Mouse (Mus musculus) heart, embryonic 12.5 days (tissue): ENCODE measurements at regions not wholly inside any gene's neighbourhood (a gene's known extent, or its start where the extent isn't known, plus 50 kb on each side); places are given as distances from the start of the nearest gene placed in this dataset.
"Not testable (repeated sequence)": the region's sequence is repeated elsewhere in the genome, so short reads cannot be mapped to it uniquely, and the experiment has no call there.

ENCODE experiments used
- ATAC-seq: fragments of 200-750 bp; cut with Nextera tagmentation; 2 replicates; pipeline ENCODE4 v1.8.0; 2017; ENCODE audit warnings: moderate TSS enrichment, moderate library complexity; ENCODE audit not compliant: insufficient number of reproducible peaks, low FRiP score
- H3K27ac ChIP-seq: fragments of 300-500 bp; sonication (generic); 2 replicates; pipeline ENCODE4 v1.5.1; 2016; ENCODE audit warnings: mild to moderate bottlenecking, moderate library complexity; ENCODE audit not compliant: poor library complexity, severe bottlenecking
- H3K27me3 ChIP-seq: fragments of 300-500 bp; sonication (generic); replicated peaks from 2 replicates; pipeline ENCODE4 v1.6.1; 2016; ENCODE audit warnings: mild to moderate bottlenecking, moderate library complexity
- H3K36me3 ChIP-seq: fragments of 300-500 bp; sonication (generic); 2 replicates; pipeline ENCODE4 v1.6.1; 2016; ENCODE audit warnings: mild to moderate bottlenecking, moderate library complexity
- H3K4me1 ChIP-seq: fragments of 300-500 bp; sonication (generic); replicated peaks from 2 replicates; pipeline ENCODE4 v1.6.1; 2016; ENCODE audit warnings: mild to moderate bottlenecking
- H3K4me2 ChIP-seq: fragments of 300-500 bp; sonication (generic); 2 replicates; pipeline ENCODE4 v1.6.1; 2016; ENCODE audit warnings: mild to moderate bottlenecking, moderate library complexity
- H3K4me3 ChIP-seq: fragments of 300-500 bp; sonication (generic); 2 replicates; pipeline ENCODE4 v1.5.1; 2016; ENCODE audit warnings: mild to moderate bottlenecking
- H3K9ac ChIP-seq: fragments of 300-500 bp; sonication (generic); 2 replicates; pipeline ENCODE4 v1.6.1; 2016; ENCODE audit warnings: mild to moderate bottlenecking, moderate library complexity
- H3K9me3 ChIP-seq: fragments of 300-500 bp; sonication (generic); replicated peaks from 2 replicates; pipeline ENCODE4 v1.6.1; 2016; ENCODE audit warnings: mild to moderate bottlenecking, moderate library complexity
- WGBS: fragments of 180-500 bp; shearing (Covaris S2); methylation state at CpG from one replicate; pipeline ENCODE4 v1.1.7; 2016; 5-methylcytosine and 5-hydroxymethylcytosine counted together

DNA sequence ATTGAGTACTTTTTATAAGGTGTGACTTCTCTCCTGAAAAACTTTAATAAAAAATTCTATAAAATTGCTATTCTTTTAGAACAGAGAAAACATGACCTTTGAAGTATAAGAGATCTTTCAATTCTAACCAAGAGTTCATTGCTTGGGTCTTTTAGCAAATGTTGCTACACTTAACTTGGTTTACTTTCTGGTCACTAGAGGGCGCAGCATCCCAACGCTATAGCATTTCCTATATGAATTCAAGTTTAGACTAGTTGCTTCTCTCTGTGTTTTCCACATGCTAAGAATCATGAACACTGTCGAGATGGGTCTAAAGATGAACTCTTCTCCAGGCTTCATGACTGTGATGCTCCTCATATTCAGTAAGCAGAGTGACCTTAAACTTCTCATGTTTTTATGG is 544.3 kb downstream of the Dad1 start:
- H3K9ac ChIP-seq, H3K4me3 ChIP-seq, H3K4me2 ChIP-seq, H3K4me1 ChIP-seq, H3K36me3 ChIP-seq, H3K27me3 ChIP-seq, H3K9me3 ChIP-seq, ATAC-seq, H3K27ac ChIP-seq: not testable (repeated sequence)
- 9% methylated on average over 3 of the region's 3 CpGs for WGBS

DNA sequence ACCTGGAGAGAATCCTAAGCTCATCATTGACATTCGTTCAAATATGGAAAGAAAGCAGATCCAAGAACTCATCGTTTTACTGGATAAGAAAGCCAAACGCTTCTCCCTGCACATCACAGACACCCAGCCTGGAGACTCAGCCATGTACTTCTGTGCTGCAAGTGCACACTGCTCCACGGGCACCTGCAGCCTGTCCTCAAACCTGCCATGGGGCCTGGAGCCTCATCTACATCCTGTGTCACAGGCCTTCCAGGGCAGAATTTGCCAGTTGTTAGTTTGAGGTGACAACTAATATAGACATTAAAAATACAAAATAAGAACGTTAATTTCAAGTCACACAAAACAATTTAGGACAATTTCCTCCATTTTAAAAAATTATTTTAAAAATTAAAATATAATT is 549.6 kb downstream of the Dad1 start:
- H3K36me3 ChIP-seq, H3K4me2 ChIP-seq, H3K4me1 ChIP-seq, H3K27ac ChIP-seq, H3K27me3 ChIP-seq, H3K9ac ChIP-seq, ATAC-seq, H3K9me3 ChIP-seq, H3K4me3 ChIP-seq: not testable (repeated sequence)
- WGBS, result 71% methylated on average over 5 of the region's 5 CpGs

DNA sequence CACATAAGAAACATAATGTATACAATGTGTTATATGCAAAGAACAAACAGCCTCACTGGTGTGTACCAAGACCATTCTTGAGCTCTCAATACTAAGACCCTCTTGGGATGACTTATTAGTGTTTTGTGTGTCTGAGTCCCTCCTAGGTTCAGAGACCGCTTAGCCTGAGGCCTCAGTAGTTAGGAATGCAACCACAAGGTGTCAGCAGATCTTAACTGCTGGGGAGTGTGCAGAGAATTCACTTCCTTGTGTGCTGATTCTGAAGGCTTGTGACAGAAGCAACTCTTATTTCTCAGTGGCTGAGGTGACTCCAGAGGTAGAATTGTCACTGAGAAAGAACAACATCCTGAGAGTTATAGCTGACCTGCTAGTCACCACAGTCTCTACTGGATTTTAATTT is 550.3 kb downstream of the Dad1 start:
- not testable (repeated sequence) for ATAC-seq, H3K9me3 ChIP-seq, H3K4me3 ChIP-seq, H3K27ac ChIP-seq, H3K36me3 ChIP-seq, H3K9ac ChIP-seq, H3K27me3 ChIP-seq, H3K4me1 ChIP-seq, H3K4me2 ChIP-seq
- 28% methylated on average over 1 of the region's 1 CpGs for WGBS

DNA sequence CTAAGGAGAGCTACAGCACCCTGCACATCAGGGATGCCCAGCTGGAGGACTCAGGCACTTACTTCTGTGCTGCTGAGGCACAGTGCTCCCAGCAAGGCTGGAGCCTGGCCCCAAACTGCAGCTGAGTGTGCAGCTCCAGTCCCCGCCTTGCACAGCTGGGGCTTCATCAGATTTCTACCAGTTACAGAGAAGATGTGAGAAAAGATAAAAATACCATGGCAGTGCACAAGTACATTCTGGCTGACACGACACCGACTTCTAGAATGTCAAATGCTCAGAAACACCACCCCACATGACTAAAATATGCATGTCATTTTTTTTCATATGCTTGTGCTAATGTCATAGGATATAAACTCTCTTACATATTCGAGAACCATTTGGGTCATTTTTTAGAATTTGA is 569.8 kb downstream of the Dad1 start:
- H3K36me3 ChIP-seq, H3K9me3 ChIP-seq, H3K27ac ChIP-seq, H3K9ac ChIP-seq, H3K4me2 ChIP-seq, H3K4me1 ChIP-seq, H3K4me3 ChIP-seq, ATAC-seq, H3K27me3 ChIP-seq: not testable (repeated sequence)
- 73% methylated on average over 4 of the region's 4 CpGs for WGBS

DNA sequence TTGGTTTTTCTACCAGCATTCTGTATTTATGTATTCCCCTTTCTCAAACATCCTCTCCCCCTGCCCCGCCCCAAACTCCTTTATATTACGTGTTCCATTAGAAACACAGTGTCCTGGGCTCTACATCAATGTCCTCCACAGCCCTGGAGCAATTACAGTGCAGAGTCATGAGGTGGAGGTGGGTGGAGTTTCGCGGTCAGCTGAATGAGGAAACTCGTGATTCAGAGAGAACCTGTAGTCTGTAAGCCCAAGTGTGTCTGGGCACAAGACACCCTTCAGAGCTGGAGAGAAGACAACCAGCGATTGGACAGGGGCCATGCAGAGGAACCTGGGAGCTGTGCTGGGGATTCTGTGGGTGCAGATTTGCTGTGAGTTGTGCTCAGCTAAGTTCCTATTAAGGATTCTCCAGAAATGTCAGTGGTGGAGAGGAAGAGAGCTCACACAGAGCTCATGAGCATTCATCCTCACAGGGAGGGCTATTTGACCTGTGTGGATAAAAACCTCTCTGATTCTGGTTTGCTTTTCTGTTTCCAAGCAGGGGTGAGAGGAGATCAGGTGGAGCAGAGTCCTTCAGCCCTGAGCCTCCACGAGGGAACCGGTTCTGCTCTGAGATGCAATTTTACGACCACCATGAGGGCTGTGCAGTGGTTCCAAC is 570.4 kb downstream of the Dad1 start:
- not testable (repeated sequence) for H3K9ac ChIP-seq, H3K4me2 ChIP-seq, H3K9me3 ChIP-seq, H3K27ac ChIP-seq, H3K27me3 ChIP-seq, ATAC-seq, H3K36me3 ChIP-seq, H3K4me3 ChIP-seq, H3K4me1 ChIP-seq
- 82% methylated on average over 9 of the region's 9 CpGs for WGBS

DNA sequence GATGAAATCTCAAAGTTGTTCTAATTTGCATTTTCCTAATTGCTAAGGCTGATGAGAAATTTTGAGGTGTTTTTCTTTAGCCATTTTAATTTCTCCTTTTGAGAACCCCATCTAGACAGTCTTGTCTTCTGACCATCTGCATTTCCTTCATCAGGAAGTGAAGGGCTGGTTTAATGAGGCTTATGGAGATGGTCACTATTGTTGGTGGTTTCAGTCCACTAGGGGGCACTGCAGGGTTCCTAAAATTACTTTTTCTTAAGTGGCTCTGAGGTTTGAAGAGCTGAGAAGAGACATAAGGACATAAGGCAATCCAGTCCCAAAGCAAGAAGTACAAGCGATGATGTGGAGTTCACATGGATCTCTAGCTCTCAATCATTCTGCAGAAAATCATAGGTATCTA is 571.2 kb downstream of the Dad1 start:
- not testable (repeated sequence) for H3K9me3 ChIP-seq, H3K36me3 ChIP-seq, H3K27me3 ChIP-seq, H3K27ac ChIP-seq, H3K4me3 ChIP-seq, H3K9ac ChIP-seq, H3K4me2 ChIP-seq, ATAC-seq, H3K4me1 ChIP-seq
- WGBS, result 97% methylated on average over 1 of the region's 1 CpGs

DNA sequence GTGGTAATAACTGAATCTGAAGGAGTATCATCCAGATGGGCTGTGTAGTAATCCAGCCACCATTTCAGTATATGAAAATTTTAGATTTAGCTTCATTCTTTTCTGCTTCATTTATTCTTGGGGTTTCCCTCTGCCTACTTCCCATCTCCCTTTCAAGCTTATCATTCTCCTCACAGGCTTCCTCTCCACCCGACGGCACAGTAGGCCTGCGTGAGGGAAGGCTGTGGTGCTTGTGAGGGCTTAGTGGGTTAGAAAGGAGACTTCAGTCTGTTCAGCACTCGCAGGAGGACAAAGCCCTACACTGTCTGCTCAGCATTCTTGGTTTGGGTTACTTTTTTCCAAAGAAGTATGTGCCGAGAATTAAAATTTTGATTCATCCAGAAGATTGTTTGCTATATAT is 572.6 kb downstream of the Dad1 start:
- not testable (repeated sequence) for ATAC-seq, H3K9ac ChIP-seq
- 44% methylated on average over 5 of the region's 5 CpGs for WGBS

DNA sequence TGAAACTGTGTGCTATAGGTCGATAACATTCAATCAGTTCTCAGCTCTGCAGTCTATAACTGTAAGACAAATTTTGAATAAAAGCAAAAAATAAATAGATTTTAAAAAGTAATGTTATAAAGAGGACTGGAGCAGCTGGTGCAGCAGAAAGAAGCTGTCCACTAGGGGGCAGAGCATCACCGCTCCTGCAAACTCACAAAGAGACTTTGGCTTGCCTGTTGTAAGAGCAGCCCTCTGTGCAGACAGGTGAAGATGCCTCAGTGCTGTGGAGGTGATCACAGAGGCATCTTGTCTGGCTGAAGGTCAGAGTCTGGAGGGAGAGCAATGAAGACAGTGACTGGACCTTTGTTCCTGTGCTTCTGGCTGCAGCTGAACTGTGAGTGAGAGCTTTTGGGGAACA is 588.2 kb downstream of the Dad1 start:
- H3K4me1 ChIP-seq, result not testable (repeated sequence)

More for the DNA sequence above, 572.6 kb downstream of the Dad1 start:
- H3K27ac ChIP-seq, H3K4me3 ChIP-seq, H3K27me3 ChIP-seq, H3K4me1 ChIP-seq, H3K4me2 ChIP-seq, H3K36me3 ChIP-seq, H3K9me3 ChIP-seq: not testable (repeated sequence)

DNA sequence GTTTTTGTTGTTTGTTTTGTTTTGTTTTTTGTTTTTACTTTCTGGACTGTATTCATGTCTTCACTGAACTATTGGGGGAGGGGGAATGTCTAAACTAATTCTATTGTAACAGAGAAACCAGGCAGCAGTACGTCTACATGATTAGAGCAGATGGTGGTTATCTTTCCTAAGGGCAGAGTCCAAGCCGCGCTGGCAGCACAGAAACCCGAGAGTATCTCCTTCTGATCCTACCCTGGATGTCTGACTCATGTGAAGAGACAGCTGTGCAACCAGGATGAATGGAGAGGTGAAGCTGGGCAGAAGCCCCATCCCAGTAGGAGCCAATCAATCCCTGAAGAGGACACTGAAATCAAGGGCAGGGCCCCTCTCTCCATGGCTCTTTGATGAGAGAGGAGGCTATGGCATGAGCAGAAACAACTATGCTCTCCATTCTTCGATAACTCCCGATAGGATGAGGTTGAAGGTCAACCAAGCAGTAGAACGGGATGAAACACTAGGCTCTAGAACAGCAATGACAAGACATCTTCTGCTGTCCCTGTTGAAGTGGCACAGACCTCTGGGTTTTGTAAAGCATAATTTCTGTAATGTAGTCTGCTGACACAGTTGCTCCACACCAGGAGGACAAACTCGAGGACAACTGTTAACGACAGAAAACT is 591.1 kb downstream of the Dad1 start:
- H3K4me3 ChIP-seq, H3K9ac ChIP-seq, H3K4me2 ChIP-seq, H3K27ac ChIP-seq, H3K36me3 ChIP-seq, H3K4me1 ChIP-seq, ATAC-seq, H3K27me3 ChIP-seq, H3K9me3 ChIP-seq: not testable (repeated sequence)
- 57% methylated on average over 9 of the region's 9 CpGs for WGBS

More for the DNA sequence above, 588.2 kb downstream of the Dad1 start:
- H3K4me3 ChIP-seq, H3K27ac ChIP-seq, H3K36me3 ChIP-seq, H3K4me2 ChIP-seq, H3K9ac ChIP-seq, H3K27me3 ChIP-seq, H3K9me3 ChIP-seq, ATAC-seq: not testable (repeated sequence)
- 17% methylated on average over 2 of the region's 2 CpGs for WGBS

DNA sequence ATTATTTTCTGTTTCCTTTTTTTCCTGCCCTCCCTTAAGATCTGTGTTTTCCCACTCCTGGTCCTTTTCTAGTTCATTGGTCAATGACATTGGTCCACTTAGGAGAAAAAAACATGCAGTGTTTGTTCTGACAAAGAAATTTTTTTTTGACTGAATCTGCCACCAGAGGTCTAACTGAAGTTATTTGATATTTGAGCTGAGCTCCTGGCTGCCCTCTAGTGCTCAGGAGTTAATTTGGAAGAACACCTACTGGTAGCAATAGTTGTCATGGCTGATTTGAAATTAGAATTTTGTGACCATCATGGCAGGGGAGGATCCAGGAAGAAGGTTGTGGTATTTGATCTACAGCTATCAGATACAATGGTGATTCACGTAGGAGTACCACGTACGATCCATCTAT is 599.2 kb downstream of the Dad1 start:
- H3K4me1 ChIP-seq, ATAC-seq: not testable (repeated sequence)
- 87% methylated on average over 3 of the region's 3 CpGs for WGBS

DNA sequence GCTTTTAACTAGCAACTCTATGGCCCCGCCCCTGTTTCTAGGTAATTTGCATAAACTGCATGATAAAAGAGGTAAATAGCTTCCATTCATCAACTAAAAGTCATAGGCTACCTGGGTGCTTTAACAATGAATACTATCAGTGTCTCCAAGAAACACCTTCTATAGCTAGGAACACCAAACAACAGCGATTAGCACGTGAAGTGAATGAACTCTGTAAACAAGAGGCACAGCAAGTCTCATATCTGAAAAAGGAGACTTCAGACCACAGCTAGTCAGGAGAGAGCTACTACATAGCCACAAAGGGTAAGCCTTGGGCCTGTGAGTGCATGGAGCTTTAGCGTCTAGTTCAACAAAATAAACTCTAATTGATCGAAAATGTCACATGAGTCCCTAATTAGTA is 602.8 kb downstream of the Dad1 start:
- ATAC-seq, H3K9me3 ChIP-seq: not testable (repeated sequence)
- WGBS, result 49% methylated on average over 5 of the region's 5 CpGs

More for the DNA sequence above, 599.2 kb downstream of the Dad1 start:
- not testable (repeated sequence) for H3K9ac ChIP-seq, H3K27me3 ChIP-seq, H3K9me3 ChIP-seq, H3K4me2 ChIP-seq, H3K27ac ChIP-seq, H3K4me3 ChIP-seq, H3K36me3 ChIP-seq

DNA sequence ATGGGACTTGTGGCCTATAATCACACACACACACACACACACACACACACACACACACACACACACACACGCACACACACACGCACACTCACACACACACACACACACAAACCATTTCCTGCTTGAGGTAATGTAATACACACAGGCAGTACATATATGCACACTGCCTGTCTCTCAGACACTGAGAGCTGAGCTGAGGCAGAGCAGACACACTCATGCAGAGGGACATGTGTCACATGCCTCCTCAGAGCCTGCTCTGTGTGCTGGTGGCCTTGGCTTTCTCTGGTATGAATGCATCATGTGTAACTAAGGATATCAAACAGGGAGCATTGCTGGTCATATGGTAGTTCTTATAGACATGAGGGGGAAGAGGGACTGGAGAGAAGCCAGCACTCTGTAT is 604.7 kb downstream of the Dad1 start:
- H3K27me3 ChIP-seq, ATAC-seq, H3K4me2 ChIP-seq, H3K9me3 ChIP-seq, H3K9ac ChIP-seq, H3K27ac ChIP-seq, H3K4me1 ChIP-seq, H3K36me3 ChIP-seq, H3K4me3 ChIP-seq: not testable (repeated sequence)
- WGBS, result 78% methylated on average over 2 of the region's 2 CpGs

More for the DNA sequence above, 602.8 kb downstream of the Dad1 start:
- H3K27me3 ChIP-seq, H3K27ac ChIP-seq, H3K9ac ChIP-seq, H3K4me1 ChIP-seq, H3K36me3 ChIP-seq, H3K4me3 ChIP-seq, H3K4me2 ChIP-seq: not testable (repeated sequence)
